In genomic region chr2:173119023-173119944, GRCm38 (mm10) we compare ENCODE assay signal across 16 mouse cellular contexts. TPM values are rescaled to one million over a fixed set of nuclear protein-coding genes. Genes with fewer than 3 reads are reported as not detected.
A peak's percentile ranks its signal among the peaks of the same experiment; 100 is the strongest.
DNase-seq lines count a peak whose midpoint lies in the region; ATAC-seq and TF ChIP-seq lines count a peak whose summit lies in the region.
"Had no signal": no experiment of that assay in that cellular context is flagged by ENCODE, and none has a peak within 500 bp of the region (broad histone marks: within the 10 kb centered on the region; RNA-seq: fewer than 3 reads in every experiment).

Ctcfl (minus strand) TSS chr2:173119525.

- ATAC-seq in lung, postnatal 0 days, result peak; percentile 19; the same call in 1 of the 2 replicates
- 0 out of 2 replicates have a peak, but pooled peaks have one; percentile 35 for ATAC-seq in embryonic facial prominence, embryonic 12.5 days (ENCODE audit: insufficient number of reproducible peaks, insufficient read depth, low FRiP score, low TSS enrichment)
- ATAC-seq in liver, embryonic 12.5 days, result peak; percentile 46; the same call in 1 of the 2 replicates
- ATAC-seq: CD4-positive, CD25-positive, alpha-beta regulatory T cell, adult 4 months; Patski had no signal

- H3K27ac ChIP-seq in lung, postnatal 0 days (ENCODE audit: low read length), result no peak within 1 kb of the TSS
- no peak within 1 kb of the TSS for H3K27ac ChIP-seq in embryonic facial prominence, embryonic 12.5 days
- peak within 1 kb of the TSS; percentile 82 for H3K27ac ChIP-seq in liver, embryonic 12.5 days

- no peak for DNase-seq in lung, postnatal 0 days (ENCODE audit: low spot score)
- DNase-seq in lung, postnatal 25 days (ENCODE audit: low spot score), result no peak
- peak; percentile 62 for DNase-seq in testis, postnatal 10 days (ENCODE audit: low spot score)
- no peak for DNase-seq in ovary, postnatal 36 days (ENCODE audit: low spot score)
- DNase-seq in adrenal gland, postnatal 14 days, result no peak
- DNase-seq: adrenal gland, postnatal 10 days; thymus, postnatal 4 days had no signal

- no peaks in the 10 kb centered on the region for H3K4me1 ChIP-seq in lung, postnatal 0 days (ENCODE audit: insufficient read depth, low read depth, low read length)
- H3K4me1 ChIP-seq in embryonic facial prominence, embryonic 12.5 days, result peaks cover 4% of the 10 kb centered on the region
- peaks cover 19% of the 10 kb centered on the region for H3K4me1 ChIP-seq in liver, embryonic 12.5 days

- no peaks in the 10 kb centered on the region for H3K36me3 ChIP-seq in lung, postnatal 0 days (ENCODE audit: insufficient read depth, low read length)
- no peaks in the 10 kb centered on the region for H3K36me3 ChIP-seq in embryonic facial prominence, embryonic 12.5 days
- H3K36me3 ChIP-seq in liver, embryonic 12.5 days, result no peaks in the 10 kb centered on the region

- no peak within 1 kb of the TSS for H3K9ac ChIP-seq in lung, postnatal 0 days (replicated peaks; ENCODE audit: low read depth)
- H3K9ac ChIP-seq in embryonic facial prominence, embryonic 12.5 days, result no peak within 1 kb of the TSS
- H3K9ac ChIP-seq in liver, embryonic 12.5 days, result 0 out of 2 replicates have a peak within 1 kb of the TSS, but pooled peaks have one; percentile 44

- TF ChIP-seq EP300 in lung, postnatal 0 days (IDR thresholded peaks at IDR 0.05), result no peak

- no peak within 1 kb of the TSS for H3K4me3 ChIP-seq in lung, postnatal 0 days (ENCODE audit: low read depth, low read length)
- H3K4me3 ChIP-seq in embryonic facial prominence, embryonic 12.5 days, result no peak within 1 kb of the TSS
- no peak within 1 kb of the TSS; the same call in none of the 2 replicates for H3K4me3 ChIP-seq in liver, embryonic 12.5 days

- H3K4me2 ChIP-seq in lung, postnatal 0 days (replicated peaks; ENCODE audit: low read depth, low read length), result no peak within 1 kb of the TSS
- H3K4me2 ChIP-seq in embryonic facial prominence, embryonic 12.5 days (replicated peaks), result no peak within 1 kb of the TSS
- peak within 1 kb of the TSS; percentile 46 for H3K4me2 ChIP-seq in liver, embryonic 12.5 days

- WGBS in lung, postnatal 0 days, result 88% methylated on average over 35 of the region's 35 CpGs
- 87% methylated on average over 35 of the region's 35 CpGs for WGBS in embryonic facial prominence, embryonic 12.5 days
- WGBS in liver, embryonic 12.5 days (ENCODE audit: insufficient replicate concordance), result 73% methylated on average over 35 of the region's 35 CpGs

- no peaks in the 10 kb centered on the region for H3K9me3 ChIP-seq in lung, postnatal 0 days (ENCODE audit: low read length)
- H3K9me3 ChIP-seq in embryonic facial prominence, embryonic 12.5 days, result no peaks in the 10 kb centered on the region
- H3K9me3 ChIP-seq in liver, embryonic 12.5 days (replicated peaks), result no peaks in the 10 kb centered on the region

- H3K27me3 ChIP-seq in lung, postnatal 0 days (replicated peaks; ENCODE audit: insufficient read depth, low read length), result no peaks in the 10 kb centered on the region
- H3K27me3 ChIP-seq in embryonic facial prominence, embryonic 12.5 days, result no peaks in the 10 kb centered on the region
- H3K27me3 ChIP-seq in liver, embryonic 12.5 days (replicated peaks), result peaks cover 26% of the 10 kb centered on the region

- TF ChIP-seq CTCF in lung, postnatal 0 days (IDR thresholded peaks at IDR 0.05), result no peak

RNA-seq across cellular contexts. Expression of gene Ctcfl, which starts in this region (rescaled TPM):
- polyA plus RNA-seq in lung, postnatal 0 days (2015; fragmentation: Nextera tagmentation; extraction: Ambion mirVana), result 0.07 TPM in 1 of 2 replicates, not detected in the other
- polyA plus RNA-seq in embryonic facial prominence, embryonic 12.5 days (2016; fragmentation: Nextera tagmentation; extraction: Ambion mirVana), result 0.12 TPM in 1 of 2 replicates, not detected in the other
- 0.04 and 0.06 TPM in 2 replicates for polyA plus RNA-seq in liver, embryonic 12.5 days (2016; fragmentation: Nextera tagmentation; extraction: Ambion mirVana)
- 0.15 TPM in 2 replicates for total RNA-seq in adrenal gland, postnatal 14 days (2021)
- total RNA-seq: hematopoietic stem cell, adult 5-6 weeks; layer of hippocampus, adult 8-10 months; neutrophil, adult 5-6 weeks had no signal
- polyA plus RNA-seq: CD4-positive, CD25-positive, alpha-beta regulatory T cell, adult 4 months; cortical plate, adult 2 months; forebrain, embryonic 11.5 days; Patski had no signal

Comparison
In these comparisons a context has a peak if more than half of its experiments do, and no peak if none do; other contexts are left out.
1. Peak in ATAC-seq in lung, postnatal 0 days; RNA of the gene not detected or under 1 TPM.
2. Peak in ATAC-seq in embryonic facial prominence, embryonic 12.5 days; RNA of the gene not detected or under 1 TPM.
3. Peak in ATAC-seq, H3K27ac ChIP-seq, H3K9ac ChIP-seq and H3K4me2 ChIP-seq in liver, embryonic 12.5 days; RNA of the gene not detected or under 1 TPM.